Mouse (Mus musculus): ENCODE measurements around the gene Best2.

GRCm38 (mm10) chr8:84980622-84981358 is 33.5 kb downstream of the Best2 start:
- no peak for TF ChIP-seq POLR2A (IDR thresholded peaks at IDR 0.05; ENCODE audit: insufficient read depth, low read depth, low read length)
- TF ChIP-seq CTCF (IDR thresholded peaks at IDR 0.05; ENCODE audit: insufficient read depth, low read depth, low read length): no peak

All from olfactory bulb, adult 2 months (tissue).